In the genomic region with DNA sequence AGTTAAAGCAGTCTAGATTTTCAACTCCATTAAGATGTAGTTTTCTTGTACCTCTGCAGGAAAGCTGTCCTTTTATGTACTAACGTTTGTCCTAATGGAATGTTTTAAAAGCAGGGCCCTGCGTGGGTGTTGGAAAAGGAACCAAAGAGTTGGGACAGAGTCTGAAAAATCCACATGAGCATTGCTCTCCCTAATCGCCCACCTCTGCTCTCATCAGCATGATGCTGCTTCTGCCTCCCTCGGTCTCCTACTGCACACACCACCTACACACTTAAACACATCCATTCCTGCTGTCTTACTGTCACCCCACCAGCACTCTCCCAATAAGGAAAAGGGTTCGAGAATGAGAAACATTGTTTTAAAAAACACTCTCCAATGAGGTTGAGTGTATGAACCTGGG, we compare ENCODE assay signal across 18 mouse cellular contexts.
"Had no signal": no experiment of that assay in that cellular context is flagged by ENCODE, and none has a peak within 500 bp of the region (broad histone marks: within the 10 kb centered on the region; RNA-seq: fewer than 3 reads in every experiment).

No protein-coding gene starts in this region.

- H3K4me3 ChIP-seq: limb, embryonic 12.5 days; limb, embryonic 15.5 days; midbrain, embryonic 12.5 days; midbrain, embryonic 15.5 days; neural tube, embryonic 12.5 days; neural tube, embryonic 15.5 days had no signal

- ATAC-seq: liver, postnatal 0 days; lung, postnatal 0 days; midbrain, embryonic 15.5 days had no signal

- H3K36me3 ChIP-seq: limb, embryonic 12.5 days; limb, embryonic 15.5 days; midbrain, embryonic 12.5 days; midbrain, embryonic 15.5 days; neural tube, embryonic 12.5 days; neural tube, embryonic 15.5 days had no signal

- H3K27me3 ChIP-seq: limb, embryonic 12.5 days; limb, embryonic 15.5 days; midbrain, embryonic 12.5 days; midbrain, embryonic 15.5 days; neural tube, embryonic 12.5 days; neural tube, embryonic 15.5 days had no signal

- DNase-seq: kidney, adult 18-20 months; kidney, adult 9 months; kidney, postnatal 14 days; kidney, postnatal 4 days; left cerebral cortex, postnatal 4 days; liver, postnatal 0 days; lung, embryonic 14.5 days; thymus, adult 18-20 months; thymus, postnatal 36 days had no signal

- H3K27ac ChIP-seq: limb, embryonic 12.5 days; limb, embryonic 15.5 days; liver, embryonic 14.5 days; macrophage; midbrain, embryonic 12.5 days; midbrain, embryonic 15.5 days; neural tube, embryonic 12.5 days; neural tube, embryonic 15.5 days had no signal

- H3K9ac ChIP-seq: limb, embryonic 12.5 days; limb, embryonic 15.5 days; liver, embryonic 14.5 days; liver, postnatal 0 days; lung, embryonic 14.5 days; midbrain, embryonic 12.5 days; midbrain, embryonic 15.5 days; neural tube, embryonic 12.5 days; neural tube, embryonic 15.5 days had no signal

- H3K4me1 ChIP-seq: midbrain, embryonic 15.5 days; neural tube, embryonic 15.5 days had no signal
